Mouse (Mus musculus): ENCODE results near the gene Bpifb2.

DNA sequence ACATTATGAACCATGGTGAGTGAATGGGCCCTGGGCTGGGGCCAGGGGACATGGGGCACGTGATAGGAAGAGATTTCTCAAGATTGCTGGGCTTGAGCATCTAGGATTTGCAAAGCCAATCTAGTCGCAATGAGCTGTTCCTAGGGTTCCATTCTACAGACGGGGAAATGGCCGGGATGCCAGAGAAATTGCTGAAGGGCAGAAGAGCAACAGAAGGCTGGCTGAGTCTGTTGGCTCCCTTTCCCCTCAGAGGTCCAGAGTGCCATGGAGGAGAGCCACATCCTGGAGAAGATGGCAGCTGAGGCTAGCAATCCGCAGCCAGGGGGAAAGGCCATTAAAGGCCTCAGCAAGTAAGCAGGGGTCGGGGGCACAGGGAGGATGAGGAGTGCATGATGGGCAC lies 27.9 kb downstream of the Bpifb2 start:
- TF ChIP-seq CTCF (IDR thresholded peaks at IDR 0.05 in 2 of 3, conservative IDR thresholded peaks at IDR 0.05 in 1 of 3; ENCODE audit: control insufficient read depth in 1 of 3, insufficient read depth in 1 of 3, low read depth in 2 of 3, low read length in 3 of 3, poor library complexity in 1 of 3, severe bottlenecking in 1 of 3) (no peak), TAL1 (IDR thresholded peaks at IDR 0.05; ENCODE audit: low read length) (no peak), ZKSCAN1 (IDR thresholded peaks at IDR 0.05; ENCODE audit: low read depth, low read length) (no peak)
